Mouse (Mus musculus): Measurements from ENCODE around the gene Mn1. TPM values are rescaled to one million over a fixed set of nuclear protein-coding genes. Genes with fewer than 3 reads are reported as not detected.

Gene Mn1
- polyA plus RNA-seq (2015; fragmentation: Nextera tagmentation; extraction: Ambion mirVana): 60.1 and 64.8 TPM in 2 replicates

GRCm38 (mm10) chr5:111416591-111417374, at the start of gene Mn1:
Gene Mn1, plus strand, starts transcription at chr5:111417362.
- no peaks in the 10 kb centered on the region for H3K36me3 ChIP-seq (replicated peaks)
- no peaks in the 10 kb centered on the region for H3K9me3 ChIP-seq
- under 1% methylated on average over 84 of the region's 88 CpGs for WGBS
- H3K27me3 ChIP-seq (replicated peaks): no peaks in the 10 kb centered on the region
- H3K4me2 ChIP-seq: peak within 1 kb of the TSS; percentile 78
- peaks cover 58% of the 10 kb centered on the region for H3K4me1 ChIP-seq
- H3K4me3 ChIP-seq: peak within 1 kb of the TSS; percentile 85
- peak within 1 kb of the TSS; percentile 87 for H3K9ac ChIP-seq
- ATAC-seq (replicated peaks): peak; percentile 94
- peak within 1 kb of the TSS; percentile 94 for H3K27ac ChIP-seq

GRCm38 (mm10) chr5:111367937-111368517, 49.1 kb upstream of the Mn1 start:
- peaks cover 9% of the 10 kb centered on the region; the same call in 1 of the 2 replicates for H3K36me3 ChIP-seq (replicated peaks)
- H3K27me3 ChIP-seq (replicated peaks): no peaks in the 10 kb centered on the region
- peaks cover 44% of the 10 kb centered on the region for H3K4me1 ChIP-seq
- H3K4me2 ChIP-seq: no peak overlapping the region
- no peak overlapping the region for H3K9ac ChIP-seq
- H3K27ac ChIP-seq: peak overlapping the region; percentile 79
- peak; percentile 65; the same call in 1 of the 2 replicates for ATAC-seq (replicated peaks)
- 18% methylated on average over 11 of the region's 11 CpGs for WGBS
- no peaks in the 10 kb centered on the region for H3K9me3 ChIP-seq
- H3K4me3 ChIP-seq: no peak overlapping the region

DNA sequence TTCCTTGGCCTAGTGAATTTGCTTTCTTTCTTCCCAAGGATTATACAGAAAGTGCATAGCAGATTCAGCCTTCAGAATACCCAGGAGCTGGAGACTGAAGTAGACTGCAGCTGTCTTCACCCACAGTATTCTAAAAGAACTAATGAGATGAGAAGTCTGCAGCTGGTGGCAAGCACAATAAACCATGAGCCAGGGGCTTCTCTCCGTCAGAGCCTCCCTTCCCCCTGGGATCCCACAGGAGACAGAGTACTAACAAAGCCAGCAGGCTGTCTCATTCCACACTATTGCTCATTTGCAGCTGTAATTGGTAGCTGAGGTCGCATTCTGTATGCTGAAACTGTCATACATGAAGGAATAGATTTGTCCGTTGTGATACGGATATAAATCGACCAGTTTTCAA, 48.6 kb upstream of the Mn1 start:
- Histone ChIP-seq H3K4me1 (peaks cover 44% of the 10 kb centered on the region), H3K36me3 (replicated peaks) (peaks cover 9% of the 10 kb centered on the region; the same call in 1 of the 2 replicates), H3K9ac (no peak overlapping the region), H3K27me3 (replicated peaks) (no peaks in the 10 kb centered on the region), H3K9me3 (no peaks in the 10 kb centered on the region), H3K27ac (peak overlapping the region; percentile 79), H3K4me2 (no peak overlapping the region), H3K4me3 (no peak overlapping the region)
- WGBS: 18% methylated on average over 5 of the region's 5 CpGs
- ATAC-seq (replicated peaks): peak; percentile 89

- no peaks in the 10 kb centered on the region for H3K9me3 ChIP-seq
- H3K4me1 ChIP-seq: no peaks in the 10 kb centered on the region
- no peak for ATAC-seq (replicated peaks)
- H3K27ac ChIP-seq: no peak overlapping the region
- no peak overlapping the region for H3K9ac ChIP-seq
- no peak overlapping the region for H3K4me3 ChIP-seq
- H3K4me2 ChIP-seq: no peak overlapping the region
- WGBS: 92% methylated on average over 4 of the region's 4 CpGs
- no peaks in the 10 kb centered on the region for H3K27me3 ChIP-seq (replicated peaks)
- H3K36me3 ChIP-seq (replicated peaks): peaks cover 21% of the 10 kb centered on the region
Observed at GRCm38 (mm10) chr5:111375616-111376015, 41.5 kb upstream of the Mn1 start.

- Histone ChIP-seq H3K27ac (no peak overlapping the region), H3K36me3 (replicated peaks) (peaks cover 27% of the 10 kb centered on the region), H3K27me3 (replicated peaks) (no peaks in the 10 kb centered on the region), H3K4me2 (no peak overlapping the region), H3K9me3 (no peaks in the 10 kb centered on the region), H3K9ac (no peak overlapping the region), H3K4me1 (no peaks in the 10 kb centered on the region), H3K4me3 (no peak overlapping the region)
- WGBS: 93% methylated on average over 24 of the region's 24 CpGs
- no peak for ATAC-seq (replicated peaks)
Observed at GRCm38 (mm10) chr5:111376276-111377020, 40.7 kb upstream of the Mn1 start.

- no peak overlapping the region for H3K4me3 ChIP-seq
- no peak for ATAC-seq (replicated peaks)
- H3K4me1 ChIP-seq: no peaks in the 10 kb centered on the region
- H3K9me3 ChIP-seq: no peaks in the 10 kb centered on the region
- no peak overlapping the region for H3K4me2 ChIP-seq
- H3K9ac ChIP-seq: no peak overlapping the region
- WGBS: 84% methylated on average over 7 of the region's 7 CpGs
- no peaks in the 10 kb centered on the region for H3K27me3 ChIP-seq (replicated peaks)
- H3K36me3 ChIP-seq (replicated peaks): peaks cover 25% of the 10 kb centered on the region
- no peak overlapping the region for H3K27ac ChIP-seq
Observed at GRCm38 (mm10) chr5:111378126-111378993, 38.8 kb upstream of the Mn1 start.

- H3K9ac ChIP-seq: no peak overlapping the region
- H3K4me3 ChIP-seq: no peak overlapping the region
- no peaks in the 10 kb centered on the region for H3K4me1 ChIP-seq
- no peaks in the 10 kb centered on the region for H3K9me3 ChIP-seq
- no peak overlapping the region for H3K4me2 ChIP-seq
- H3K27ac ChIP-seq: no peak overlapping the region
- H3K36me3 ChIP-seq (replicated peaks): peaks cover 39% of the 10 kb centered on the region
- no peaks in the 10 kb centered on the region for H3K27me3 ChIP-seq (replicated peaks)
- 91% methylated on average over 5 of the region's 5 CpGs for WGBS
- no peak for ATAC-seq (replicated peaks)
Observed at GRCm38 (mm10) chr5:111383335-111383734, 33.8 kb upstream of the Mn1 start.

DNA sequence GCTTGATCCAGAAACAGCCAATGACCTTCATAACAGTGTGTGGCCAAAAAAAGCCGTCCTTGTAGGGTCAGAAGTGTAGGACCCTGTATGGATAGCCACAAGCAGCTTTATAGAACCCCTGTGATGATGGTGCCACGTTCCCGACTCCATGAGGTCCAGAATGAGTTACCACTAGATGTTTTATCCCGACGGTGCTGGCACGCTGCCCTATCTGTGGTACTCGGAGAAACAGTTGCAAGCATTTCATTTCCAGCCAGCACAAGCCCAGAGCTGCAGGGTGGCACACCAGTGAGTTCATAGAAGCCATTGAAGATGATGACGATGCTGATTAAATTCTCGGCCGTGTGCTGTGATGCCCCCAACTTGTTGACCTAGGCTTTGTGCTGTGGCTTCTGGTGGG, 26.3 kb upstream of the Mn1 start:
- no peak overlapping the region for H3K4me2 ChIP-seq
- peaks cover 12% of the 10 kb centered on the region for H3K36me3 ChIP-seq (replicated peaks)
- ATAC-seq (replicated peaks): no peak
- H3K9ac ChIP-seq: no peak overlapping the region
- H3K4me3 ChIP-seq: no peak overlapping the region
- H3K27me3 ChIP-seq (replicated peaks): no peaks in the 10 kb centered on the region
- no peak overlapping the region for H3K27ac ChIP-seq
- peaks cover 33% of the 10 kb centered on the region for H3K4me1 ChIP-seq
- WGBS: 76% methylated on average over 10 of the region's 10 CpGs
- H3K9me3 ChIP-seq: no peaks in the 10 kb centered on the region

DNA sequence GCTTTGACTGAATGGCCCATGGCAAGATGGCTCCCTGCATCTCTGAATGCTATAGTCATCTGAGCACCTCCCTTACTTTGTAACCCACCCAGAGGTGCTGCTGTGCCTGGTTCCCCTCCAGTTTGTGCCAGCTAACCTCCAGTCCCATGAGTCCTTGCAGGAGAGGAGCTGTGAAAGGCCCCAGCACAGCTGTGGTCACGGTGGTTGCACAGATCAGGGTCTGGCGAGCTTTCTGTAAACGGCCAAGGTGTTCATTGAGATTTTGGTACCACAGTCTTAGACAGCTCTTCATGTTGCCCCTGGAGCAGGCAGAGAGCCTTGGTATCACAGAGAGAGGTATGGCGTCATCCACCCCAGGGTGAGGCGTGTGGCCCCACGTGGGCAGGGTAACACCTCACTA, 25.7 kb upstream of the Mn1 start:
- Histone ChIP-seq H3K4me2 (no peak overlapping the region), H3K36me3 (replicated peaks) (peaks cover 9% of the 10 kb centered on the region), H3K9me3 (no peaks in the 10 kb centered on the region), H3K27me3 (replicated peaks) (no peaks in the 10 kb centered on the region), H3K4me3 (no peak overlapping the region), H3K9ac (no peak overlapping the region), H3K27ac (no peak overlapping the region), H3K4me1 (peaks cover 36% of the 10 kb centered on the region)
- WGBS: 88% methylated on average over 6 of the region's 6 CpGs
- ATAC-seq (replicated peaks): no peak

DNA sequence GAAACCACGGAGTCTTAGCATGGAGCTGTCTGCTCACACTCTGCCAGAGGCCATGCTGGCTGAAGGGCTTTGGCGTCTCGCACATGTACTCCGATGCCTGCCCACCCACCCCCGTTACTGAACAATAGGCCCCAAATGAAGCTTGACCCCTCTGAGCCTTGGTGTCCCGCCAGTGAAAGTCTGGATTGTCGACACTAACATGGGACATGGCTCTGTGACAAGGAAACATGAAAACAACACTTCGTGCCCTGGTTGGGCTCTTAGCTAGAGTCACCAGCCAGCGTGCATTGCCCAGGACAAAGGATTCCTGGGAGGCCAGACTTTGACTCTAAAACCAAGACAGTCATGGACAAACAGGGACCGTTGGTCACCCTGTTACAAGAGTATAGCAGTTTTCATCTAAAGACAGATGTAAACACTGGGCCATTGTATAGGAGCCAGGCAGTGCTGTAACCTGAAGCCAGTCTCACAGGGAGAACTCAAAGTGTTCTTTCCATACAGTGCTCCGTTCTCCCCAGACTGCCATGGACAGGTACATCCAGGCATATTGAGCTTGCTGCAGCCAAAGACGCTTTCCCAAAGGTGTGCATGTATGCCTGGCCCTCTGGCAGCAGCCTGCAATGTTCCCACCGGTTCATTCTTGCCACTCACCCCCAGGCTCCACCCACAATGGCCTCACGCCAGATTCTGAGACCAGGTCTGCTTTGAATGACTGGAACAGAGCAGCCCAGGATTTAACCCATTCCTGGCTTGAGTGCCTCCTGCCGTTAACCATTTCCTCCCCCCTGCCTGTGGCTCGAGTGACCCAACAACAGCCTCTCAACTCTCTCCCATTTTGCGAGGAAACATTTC, 23.6 kb upstream of the Mn1 start:
- H3K4me2 ChIP-seq: peak overlapping the region; percentile 38
- WGBS: 4% methylated on average over 17 of the region's 17 CpGs
- H3K4me3 ChIP-seq: peak overlapping the region; percentile 5; the same call in 1 of the 2 replicates
- H3K27ac ChIP-seq: peak overlapping the region; percentile 70
- no peak overlapping the region for H3K9ac ChIP-seq
- H3K4me1 ChIP-seq: peaks cover 43% of the 10 kb centered on the region
- peak; percentile 73 for ATAC-seq (replicated peaks)
- H3K36me3 ChIP-seq (replicated peaks): no peaks in the 10 kb centered on the region
- no peaks in the 10 kb centered on the region for H3K9me3 ChIP-seq
- H3K27me3 ChIP-seq (replicated peaks): no peaks in the 10 kb centered on the region

All from midbrain, embryonic 15.5 days (tissue).